Mouse (Mus musculus): ENCODE data around the gene Cc2d2b.

Cc2d2b gene

GRCm38 (mm10) chr19:40748559-40748958 lies at the start of gene Cc2d2b:
Gene Cc2d2b, plus strand, starts transcription at chr19:40748753.
- DNase-seq (ENCODE audit: low spot score) = peak; percentile 50

- no peak for DNase-seq (ENCODE audit: low spot score)
Measured at GRCm38 (mm10) chr19:40699816-40700215, 48.7 kb upstream of the Cc2d2b start.

- no peak for DNase-seq (ENCODE audit: low spot score)
Measured at GRCm38 (mm10) chr19:40702406-40702805, 46.1 kb upstream of the Cc2d2b start.

- no peak for DNase-seq (ENCODE audit: low spot score)
Measured at GRCm38 (mm10) chr19:40712889-40713628, 35.5 kb upstream of the Cc2d2b start.

- DNase-seq (ENCODE audit: low spot score) = no peak
Measured at GRCm38 (mm10) chr19:40714700-40715099, 33.9 kb upstream of the Cc2d2b start.

- peak; percentile 42 for DNase-seq (ENCODE audit: low spot score)
Measured at GRCm38 (mm10) chr19:40716981-40717380, 31.6 kb upstream of the Cc2d2b start.

- no peak for DNase-seq (ENCODE audit: low spot score)
Measured at GRCm38 (mm10) chr19:40719439-40720105, 29.0 kb upstream of the Cc2d2b start.

- DNase-seq (ENCODE audit: low spot score) = no peak
Measured at GRCm38 (mm10) chr19:40720381-40720780, 28.2 kb upstream of the Cc2d2b start.

- no peak for DNase-seq (ENCODE audit: low spot score)
Measured at GRCm38 (mm10) chr19:40722137-40723038, 26.2 kb upstream of the Cc2d2b start.

- DNase-seq (ENCODE audit: low spot score) = no peak
Measured at GRCm38 (mm10) chr19:40723516-40723915, 25.0 kb upstream of the Cc2d2b start.

- DNase-seq (ENCODE audit: low spot score) = peak; percentile 41
Measured at GRCm38 (mm10) chr19:40726148-40726547, 22.4 kb upstream of the Cc2d2b start.

- DNase-seq (ENCODE audit: low spot score) = no peak
Measured at GRCm38 (mm10) chr19:40726614-40727013, 21.9 kb upstream of the Cc2d2b start.

GRCm38 (mm10) chr19:40728213-40728612 lies 20.3 kb upstream of the Cc2d2b start:
- no peak for DNase-seq (ENCODE audit: low spot score)

GRCm38 (mm10) chr19:40728732-40729420 lies 19.7 kb upstream of the Cc2d2b start:
- DNase-seq (ENCODE audit: low spot score) = no peak

- DNase-seq (ENCODE audit: low spot score) = no peak
Measured at GRCm38 (mm10) chr19:40733409-40733808, 15.1 kb upstream of the Cc2d2b start.

GRCm38 (mm10) chr19:40733849-40734248 lies 14.7 kb upstream of the Cc2d2b start:
- DNase-seq (ENCODE audit: low spot score) = no peak

- DNase-seq (ENCODE audit: low spot score) = peak; percentile 58
Measured at GRCm38 (mm10) chr19:40736680-40737512, 11.7 kb upstream of the Cc2d2b start.

- no peak for DNase-seq (ENCODE audit: low spot score)
Measured at GRCm38 (mm10) chr19:40737613-40738012, 10.9 kb upstream of the Cc2d2b start.

GRCm38 (mm10) chr19:40738683-40739324 lies 9.7 kb upstream of the Cc2d2b start:
- no peak for DNase-seq (ENCODE audit: low spot score)

- DNase-seq (ENCODE audit: low spot score) = no peak
Measured at GRCm38 (mm10) chr19:40746603-40747002, 1.9 kb upstream of the Cc2d2b start.
